Mouse (Mus musculus): ENCODE measurements around the gene Thegl. TPM values are rescaled to one million over a fixed set of nuclear protein-coding genes. Genes with fewer than 3 reads are reported as not detected.
A peak's percentile ranks its signal among the peaks of the same experiment; 100 is the strongest.

Thegl gene
- polyA plus RNA-seq, 1 experiment from 2014 or later: 0.93 TPM

DNA sequence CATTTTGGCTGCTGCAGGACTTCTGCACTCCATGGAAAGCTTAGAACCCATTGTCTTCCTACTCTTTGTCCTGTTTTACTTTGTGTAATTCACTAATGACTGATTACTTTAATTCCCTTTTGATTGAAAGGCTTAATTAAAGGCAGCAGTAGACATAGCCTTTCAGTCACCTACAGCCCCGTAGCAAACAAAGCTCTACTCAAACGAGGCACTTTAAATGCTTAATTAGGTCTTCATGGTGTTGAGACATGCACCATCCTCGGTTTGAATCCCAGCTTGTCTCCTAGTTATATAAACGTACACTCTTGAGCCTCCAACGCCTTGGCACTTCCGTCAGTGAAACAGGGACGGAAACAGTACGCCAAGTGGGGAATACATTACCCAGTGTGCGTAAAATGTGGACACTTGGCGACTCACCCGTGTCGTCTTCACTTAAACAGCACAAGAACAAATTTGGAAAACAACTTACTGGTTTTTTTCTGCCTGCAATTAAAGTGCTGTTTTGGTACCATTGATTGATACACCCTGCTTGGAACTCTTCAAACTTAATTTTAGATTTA lies 41.1 kb downstream of the Thegl start:
- 65% methylated on average over 12 of the region's 12 CpGs for WGBS
- ATAC-seq (ENCODE audit: borderline replicate concordance, extremely low read depth, low FRiP score, low TSS enrichment): no peak
- Histone ChIP-seq H3K36me3 (no peaks in the 10 kb centered on the region), H3K4me3 (no peak overlapping the region), H3K27me3 (no peaks in the 10 kb centered on the region), H3K9me3 (no peaks in the 10 kb centered on the region), H3K9ac (no peak overlapping the region), H3K27ac (no peak overlapping the region), H3K4me1 (no peaks in the 10 kb centered on the region), H3K4me2 (no peak overlapping the region)

DNA sequence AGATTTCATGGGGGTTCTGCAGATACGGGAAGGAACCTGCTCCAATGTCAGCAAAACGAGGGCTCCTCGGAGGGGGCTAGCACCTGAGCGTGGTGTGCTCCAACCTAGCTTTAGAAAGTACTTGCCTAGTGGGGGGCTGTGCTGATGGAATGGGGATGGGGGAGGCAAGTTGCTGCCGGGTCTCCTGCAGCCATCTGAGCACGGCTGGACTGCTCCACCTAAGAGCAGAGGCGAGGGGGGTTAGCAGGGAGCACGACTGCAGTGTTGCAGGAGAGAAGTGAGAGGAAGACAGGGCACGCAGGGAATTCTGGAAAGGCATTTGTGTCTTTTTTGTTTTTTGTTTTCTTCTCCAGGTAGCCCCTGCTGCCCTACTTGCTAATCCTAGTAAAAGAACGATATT lies 44.5 kb downstream of the Thegl start:
- no peak overlapping the region for H3K4me3 ChIP-seq
- ATAC-seq (ENCODE audit: borderline replicate concordance, extremely low read depth, low FRiP score, low TSS enrichment): no peak
- H3K9ac ChIP-seq: no peak overlapping the region
- H3K36me3 ChIP-seq: no peaks in the 10 kb centered on the region
- no peak overlapping the region for H3K4me2 ChIP-seq
- H3K27ac ChIP-seq: no peak overlapping the region
- WGBS: 35% methylated on average over 10 of the region's 10 CpGs
- H3K27me3 ChIP-seq: no peaks in the 10 kb centered on the region
- H3K4me1 ChIP-seq: no peaks in the 10 kb centered on the region
- no peaks in the 10 kb centered on the region for H3K9me3 ChIP-seq

DNA sequence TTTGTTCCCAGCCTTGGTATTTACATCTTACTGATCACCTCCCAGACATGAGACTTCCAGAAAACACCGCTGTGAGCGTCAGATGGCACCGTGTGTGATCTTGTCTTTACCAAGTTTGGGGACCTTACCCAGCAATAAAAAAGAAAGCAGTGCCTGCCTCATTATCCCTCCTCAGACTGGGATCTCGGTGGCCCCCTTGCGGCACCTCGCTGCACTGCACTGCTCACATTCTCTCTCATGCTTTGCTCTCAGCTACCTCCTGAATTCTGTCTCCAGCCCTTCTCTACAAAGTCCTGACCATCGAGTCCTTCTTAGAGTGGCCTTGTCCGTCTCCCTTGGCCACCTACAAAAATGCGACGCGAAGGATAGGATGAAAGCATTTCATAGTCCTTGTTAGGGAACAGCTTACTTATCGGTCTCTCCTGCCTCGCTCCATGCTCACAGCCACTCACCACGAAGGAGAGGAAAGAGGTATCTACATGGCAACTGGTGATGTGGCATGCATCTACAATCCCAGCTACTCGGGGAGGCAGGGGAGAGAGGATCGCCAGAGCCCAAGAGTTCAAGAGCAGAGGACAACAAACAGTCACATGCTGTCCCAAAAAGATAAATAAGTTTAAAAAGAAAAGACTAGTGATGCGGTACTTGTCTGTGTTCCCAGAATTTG lies 45.7 kb downstream of the Thegl start:
- H3K27me3 ChIP-seq: no peaks in the 10 kb centered on the region
- no peak overlapping the region for H3K4me3 ChIP-seq
- no peaks in the 10 kb centered on the region for H3K4me1 ChIP-seq
- no peaks in the 10 kb centered on the region for H3K36me3 ChIP-seq
- WGBS: 31% methylated on average over 17 of the region's 17 CpGs
- no peak overlapping the region for H3K27ac ChIP-seq
- peak; percentile 35; the same call in 1 of the 2 replicates for ATAC-seq (ENCODE audit: borderline replicate concordance, extremely low read depth, low FRiP score, low TSS enrichment)
- H3K9me3 ChIP-seq: no peaks in the 10 kb centered on the region
- no peak overlapping the region for H3K9ac ChIP-seq
- peak overlapping the region; percentile 7; the same call in 1 of the 2 replicates for H3K4me2 ChIP-seq

DNA sequence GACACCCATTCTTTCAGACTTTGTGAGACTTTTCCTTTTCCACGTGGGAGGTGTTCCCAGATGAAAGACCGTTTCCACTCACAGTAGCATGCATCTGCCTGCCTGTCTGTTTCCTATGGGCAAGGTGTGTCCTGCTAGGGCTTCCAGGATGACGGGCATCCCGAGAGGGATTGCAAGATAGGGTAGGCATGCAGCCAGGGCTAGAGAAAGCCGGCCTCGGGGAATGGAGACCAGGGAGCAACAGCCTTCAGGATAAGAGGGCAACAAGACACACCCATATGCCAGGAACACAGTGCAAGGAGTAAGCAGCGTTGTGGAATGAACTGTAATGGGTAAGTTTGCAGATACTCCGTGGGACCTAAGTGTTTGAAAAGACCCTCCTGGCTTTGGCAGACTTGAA lies 51.5 kb downstream of the Thegl start:
- H3K27ac ChIP-seq: no peak overlapping the region
- H3K9ac ChIP-seq: no peak overlapping the region
- 64% methylated on average over 8 of the region's 8 CpGs for WGBS
- no peak overlapping the region for H3K4me3 ChIP-seq
- no peak overlapping the region for H3K4me2 ChIP-seq
- no peaks in the 10 kb centered on the region for H3K36me3 ChIP-seq
- ATAC-seq (ENCODE audit: borderline replicate concordance, extremely low read depth, low FRiP score, low TSS enrichment): no peak
- H3K4me1 ChIP-seq: no peaks in the 10 kb centered on the region
- no peaks in the 10 kb centered on the region for H3K27me3 ChIP-seq
- no peaks in the 10 kb centered on the region for H3K9me3 ChIP-seq

DNA sequence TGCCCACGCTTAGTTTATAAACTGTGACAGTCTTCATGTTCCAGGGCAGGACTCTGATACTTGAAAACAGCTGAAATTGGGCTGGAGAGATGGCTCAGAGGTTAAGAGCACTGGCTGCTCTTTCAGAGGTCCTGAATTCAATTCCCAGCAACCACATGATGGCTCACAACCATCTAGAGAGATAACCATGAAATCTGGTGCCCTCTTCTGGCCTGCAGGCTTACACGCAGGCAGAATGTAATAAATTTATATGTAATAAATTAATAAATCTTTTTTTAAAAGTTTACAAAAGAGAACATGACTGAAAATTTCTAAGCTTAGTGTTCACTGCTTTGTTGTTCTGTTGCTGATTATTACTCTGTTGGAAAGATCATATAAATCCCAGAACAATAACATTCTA lies 55.2 kb downstream of the Thegl start:
- Histone ChIP-seq H3K9ac (no peak overlapping the region), H3K9me3 (no peaks in the 10 kb centered on the region), H3K4me1 (peaks cover 6% of the 10 kb centered on the region), H3K4me2 (no peak overlapping the region), H3K4me3 (no peak overlapping the region), H3K27me3 (no peaks in the 10 kb centered on the region), H3K27ac (no peak overlapping the region), H3K36me3 (no peaks in the 10 kb centered on the region)
- 79% methylated on average over 2 of the region's 2 CpGs for WGBS
- ATAC-seq (ENCODE audit: borderline replicate concordance, extremely low read depth, low FRiP score, low TSS enrichment): no peak

DNA sequence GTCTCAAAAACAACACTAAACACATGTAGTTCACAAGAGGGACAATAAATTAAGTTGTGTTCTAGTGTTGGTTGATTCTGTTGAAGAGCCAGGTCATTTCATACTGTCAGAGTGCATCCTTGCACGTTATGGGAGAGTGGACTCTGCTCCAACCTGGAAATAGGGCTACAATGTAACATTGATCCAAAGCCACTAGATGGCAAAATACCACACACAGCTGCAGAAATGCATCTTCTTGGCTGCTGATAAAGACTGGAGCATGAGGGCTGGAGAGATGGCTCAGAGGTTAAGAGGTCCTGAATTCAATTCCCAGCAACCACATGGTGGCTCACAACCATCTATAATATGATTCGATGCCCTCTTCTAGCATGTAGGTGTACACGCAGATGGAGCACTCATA lies 55.8 kb downstream of the Thegl start:
- ATAC-seq (ENCODE audit: borderline replicate concordance, extremely low read depth, low FRiP score, low TSS enrichment): no peak
- 77% methylated on average over 3 of the region's 3 CpGs for WGBS

DNA sequence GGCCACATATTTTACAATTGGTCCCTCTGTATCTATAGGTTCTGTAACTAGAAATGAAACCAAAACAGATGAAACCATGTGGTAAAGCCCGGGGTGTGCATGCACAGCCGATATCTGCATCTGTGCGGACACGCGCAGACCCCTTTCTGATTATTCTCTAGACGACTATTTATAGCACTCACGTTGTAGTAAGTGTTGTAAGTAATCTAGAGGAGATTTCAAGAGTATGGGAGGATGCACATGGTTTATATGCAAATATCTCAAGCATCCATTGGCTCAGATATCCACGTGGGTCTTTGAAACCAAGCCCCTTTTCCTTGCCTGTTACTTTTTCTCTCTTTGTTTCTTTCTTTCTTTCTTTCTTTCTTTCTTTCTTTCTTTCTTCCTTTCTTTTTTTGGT lies 58.0 kb downstream of the Thegl start:
- Histone ChIP-seq H3K4me3 (no peak overlapping the region), H3K36me3 (no peaks in the 10 kb centered on the region), H3K27me3 (no peaks in the 10 kb centered on the region), H3K4me1 (peaks cover 6% of the 10 kb centered on the region), H3K4me2 (no peak overlapping the region), H3K27ac (no peak overlapping the region), H3K9me3 (no peaks in the 10 kb centered on the region), H3K9ac (no peak overlapping the region)
- WGBS: 79% methylated on average over 8 of the region's 8 CpGs
- ATAC-seq (ENCODE audit: borderline replicate concordance, extremely low read depth, low FRiP score, low TSS enrichment): no peak

More for the DNA sequence above, 55.8 kb downstream of the Thegl start:
- Histone ChIP-seq H3K4me1 (peaks cover 6% of the 10 kb centered on the region), H3K36me3 (no peaks in the 10 kb centered on the region), H3K27me3 (no peaks in the 10 kb centered on the region), H3K4me2 (no peak overlapping the region), H3K27ac (no peak overlapping the region), H3K9ac (no peak overlapping the region), H3K9me3 (no peaks in the 10 kb centered on the region), H3K4me3 (no peak overlapping the region)

DNA sequence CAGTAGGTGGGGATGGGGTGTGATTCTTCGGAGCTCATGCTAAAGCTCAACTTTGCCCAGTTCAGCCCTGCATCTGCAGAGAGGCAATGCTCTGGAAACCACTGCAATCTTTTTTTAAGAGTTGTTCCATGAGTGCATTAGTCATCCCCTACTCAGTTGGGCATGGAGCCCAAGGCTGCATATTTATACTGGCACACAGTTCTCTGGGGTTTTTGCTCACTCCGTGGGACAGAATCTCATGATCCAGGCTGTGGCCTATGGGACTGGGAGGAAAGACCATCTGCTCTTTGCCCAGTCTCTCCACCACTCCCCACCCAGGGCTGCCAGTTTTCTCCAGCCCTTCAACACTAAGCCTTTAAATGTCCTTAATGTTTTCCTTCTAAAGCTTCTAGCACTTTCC lies 59.1 kb downstream of the Thegl start:
- Histone ChIP-seq H3K36me3 (no peaks in the 10 kb centered on the region), H3K4me3 (no peak overlapping the region)
- ATAC-seq (ENCODE audit: borderline replicate concordance, extremely low read depth, low FRiP score, low TSS enrichment): peak; percentile 74; the same call in 1 of the 2 replicates

DNA sequence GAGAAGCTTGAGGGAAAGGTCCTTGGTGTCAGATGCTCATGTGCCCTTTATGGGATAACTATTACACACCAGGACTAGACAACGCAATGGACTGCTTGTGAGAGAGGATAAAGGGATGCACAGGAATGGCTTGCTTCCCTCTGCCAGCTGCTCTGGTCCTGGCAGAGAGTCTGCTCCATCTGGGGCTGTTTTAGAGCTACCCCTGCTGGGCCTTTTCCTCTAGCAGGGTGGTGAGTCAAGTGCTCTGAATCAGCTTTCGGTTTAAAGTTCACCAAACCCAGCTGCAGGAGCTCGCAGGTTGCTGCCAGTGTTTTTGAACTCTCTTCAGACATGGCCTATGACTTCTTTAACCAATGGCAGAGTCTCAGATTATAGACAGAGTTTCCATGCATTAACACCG lies 60.1 kb downstream of the Thegl start:
- Histone ChIP-seq H3K9me3 (no peaks in the 10 kb centered on the region), H3K27ac (no peak overlapping the region), H3K4me3 (no peak overlapping the region), H3K27me3 (no peaks in the 10 kb centered on the region), H3K4me1 (peaks cover 6% of the 10 kb centered on the region), H3K36me3 (no peaks in the 10 kb centered on the region), H3K4me2 (no peak overlapping the region), H3K9ac (no peak overlapping the region)
- WGBS: 81% methylated on average over 4 of the region's 4 CpGs
- ATAC-seq (ENCODE audit: borderline replicate concordance, extremely low read depth, low FRiP score, low TSS enrichment): no peak

More for the DNA sequence above, 59.1 kb downstream of the Thegl start:
- peak overlapping the region; percentile 33; the same call in 1 of the 2 replicates for H3K27ac ChIP-seq
- 53% methylated on average over 2 of the region's 2 CpGs for WGBS
- peaks cover 6% of the 10 kb centered on the region for H3K4me1 ChIP-seq
- no peak overlapping the region for H3K9ac ChIP-seq
- H3K4me2 ChIP-seq: no peak overlapping the region
- H3K27me3 ChIP-seq: no peaks in the 10 kb centered on the region
- H3K9me3 ChIP-seq: no peaks in the 10 kb centered on the region

DNA sequence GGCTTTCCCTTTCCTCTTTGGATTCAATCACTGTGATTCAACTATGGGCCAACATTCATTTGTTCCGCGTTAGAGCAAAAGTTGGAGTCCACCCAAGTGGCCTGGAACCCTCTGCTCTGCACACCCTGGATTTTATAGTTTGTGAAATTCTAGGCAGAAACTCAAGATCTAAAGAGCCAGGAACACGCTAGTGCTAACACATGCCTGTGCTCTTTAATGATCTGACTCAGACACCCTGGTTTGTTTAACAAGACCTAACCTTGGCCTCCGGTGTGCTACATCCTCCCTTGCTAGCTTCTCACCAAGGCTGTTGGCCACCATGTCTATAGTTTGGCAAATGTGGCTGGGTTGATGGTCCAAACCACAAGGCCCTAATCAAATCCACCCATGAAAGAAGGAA lies 64.9 kb downstream of the Thegl start:
- no peak overlapping the region for H3K4me2 ChIP-seq
- H3K4me3 ChIP-seq: no peak overlapping the region
- H3K36me3 ChIP-seq: no peaks in the 10 kb centered on the region
- no peaks in the 10 kb centered on the region for H3K4me1 ChIP-seq
- H3K27ac ChIP-seq: no peak overlapping the region
- no peak overlapping the region for H3K9ac ChIP-seq
- 79% methylated on average over 4 of the region's 4 CpGs for WGBS
- no peaks in the 10 kb centered on the region for H3K9me3 ChIP-seq
- no peak for ATAC-seq (ENCODE audit: borderline replicate concordance, extremely low read depth, low FRiP score, low TSS enrichment)
- H3K27me3 ChIP-seq: no peaks in the 10 kb centered on the region

DNA sequence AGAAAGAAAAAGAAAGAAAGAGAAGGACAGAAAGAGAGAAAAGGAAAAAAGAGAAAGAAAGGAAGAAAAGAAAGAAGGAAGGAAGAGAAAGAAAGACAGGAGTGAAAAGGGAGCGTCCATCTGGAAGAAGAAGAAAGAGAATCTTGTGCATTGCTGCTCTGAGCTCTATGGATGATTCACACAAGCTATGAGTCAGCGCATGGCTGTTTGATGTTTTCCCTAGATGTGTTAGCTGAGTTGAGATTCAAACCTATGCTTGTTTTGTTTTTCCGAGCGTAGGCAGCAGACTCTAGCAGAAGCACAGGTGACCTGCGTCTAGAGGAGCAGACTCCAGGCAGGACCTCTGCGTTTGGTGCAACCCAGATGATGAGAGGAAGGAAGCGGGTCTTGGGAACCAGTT lies 66.9 kb downstream of the Thegl start:
- Histone ChIP-seq H3K4me2 (no peak overlapping the region), H3K4me3 (no peak overlapping the region), H3K36me3 (peaks cover 2% of the 10 kb centered on the region; the same call in 1 of the 2 replicates), H3K4me1 (no peaks in the 10 kb centered on the region), H3K9me3 (no peaks in the 10 kb centered on the region), H3K9ac (no peak overlapping the region), H3K27me3 (no peaks in the 10 kb centered on the region), H3K27ac (no peak overlapping the region)
- 72% methylated on average over 7 of the region's 7 CpGs for WGBS
- no peak for ATAC-seq (ENCODE audit: borderline replicate concordance, extremely low read depth, low FRiP score, low TSS enrichment)

DNA sequence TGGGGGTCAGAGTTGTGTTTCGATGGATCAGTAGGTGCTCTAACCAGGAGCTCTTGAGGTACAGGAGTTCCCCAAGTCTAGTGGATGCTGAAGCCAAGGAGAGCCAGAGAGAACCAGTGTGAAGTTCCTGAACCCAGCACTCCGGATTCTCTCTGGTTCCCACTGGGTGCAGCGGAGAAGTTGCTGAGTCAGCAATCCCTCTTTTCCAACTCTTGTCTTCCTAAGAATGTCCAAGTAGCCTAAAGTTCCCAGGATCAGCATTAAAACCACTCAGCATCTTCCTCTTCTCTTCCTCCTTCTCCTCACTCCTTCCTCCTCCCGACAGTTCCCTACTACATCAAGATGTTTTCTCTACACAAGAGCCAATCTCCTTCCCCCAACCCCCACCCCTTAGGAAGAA lies 68.6 kb downstream of the Thegl start:
- H3K9me3 ChIP-seq: no peaks in the 10 kb centered on the region
- ATAC-seq (ENCODE audit: borderline replicate concordance, extremely low read depth, low FRiP score, low TSS enrichment): no peak
- H3K27me3 ChIP-seq: no peaks in the 10 kb centered on the region
- no peak overlapping the region for H3K9ac ChIP-seq
- no peak overlapping the region for H3K27ac ChIP-seq
- peaks cover 8% of the 10 kb centered on the region; the same call in 1 of the 2 replicates for H3K36me3 ChIP-seq
- H3K4me2 ChIP-seq: no peak overlapping the region
- no peak overlapping the region for H3K4me3 ChIP-seq
- 88% methylated on average over 4 of the region's 4 CpGs for WGBS
- H3K4me1 ChIP-seq: no peaks in the 10 kb centered on the region

Measured in lung, embryonic 15.5 days (tissue).